Mouse (Mus musculus) E14TG2a.4 (cell line): ENCODE measurements at regions not wholly inside any gene's neighbourhood (a gene's known extent, or its start where the extent isn't known, plus 50 kb on each side); places are given as distances from the start of the nearest gene placed in this dataset.

Experiments
- H3K27me3 ChIP-seq: 2 replicates; pipeline ENCODE4 v1.6.1; 2014; ENCODE audit warnings: low read length, control low read depth; ENCODE audit not compliant: insufficient read depth
- H3K36me3 ChIP-seq: 2 replicates; pipeline ENCODE4 v1.6.1; 2014; ENCODE audit warnings: low read length, control low read depth; ENCODE audit not compliant: insufficient read depth
- H3K4me1 ChIP-seq: replicated peaks from 2 replicates; pipeline ENCODE4 v1.6.1; 2014; ENCODE audit warnings: low read depth, low read length, control low read depth
- H3K4me3 ChIP-seq: replicated peaks from 2 replicates; pipeline ENCODE4 v1.5.1; 2014; ENCODE audit warnings: mild to moderate bottlenecking, low read length
- H3K9me3 ChIP-seq: 2 replicates; pipeline ENCODE4 v1.6.1; 2014; ENCODE audit warnings: low read length, control low read depth
- CTCF ChIP-seq: conservative IDR thresholded peaks from 2 replicates; pipeline ENCODE4 v1.5.1; 2014; ENCODE audit warnings: low read length
- NANOG ChIP-seq: IDR thresholded peaks from 2 replicates; pipeline ENCODE4 v1.6.1; 2014; ENCODE audit warnings: borderline replicate concordance, low read length, mixed read lengths
- POU5F1 ChIP-seq: IDR thresholded peaks from 2 replicates; pipeline ENCODE4 v1.6.1; 2014; ENCODE audit warnings: low read length, borderline replicate concordance

DNA sequence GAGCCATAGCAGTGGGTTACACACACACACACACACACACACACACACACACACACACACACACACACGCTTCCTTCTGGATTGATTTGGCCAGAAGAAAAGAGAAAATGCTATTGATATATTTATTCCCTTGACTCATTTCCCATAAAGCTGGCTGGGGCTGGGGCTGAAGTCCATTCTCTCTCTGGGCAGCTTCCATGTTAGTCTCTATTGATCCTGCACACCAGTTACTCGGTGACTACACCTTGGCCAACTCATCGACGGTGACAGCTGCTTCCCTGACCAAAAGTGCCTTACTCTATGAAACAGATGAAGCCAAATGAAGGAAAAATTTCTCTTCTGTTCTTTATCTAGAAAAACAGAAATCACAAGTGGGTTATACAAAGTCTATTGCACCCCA is 82.1 kb downstream of the Snx18 start:
- no peak for TF ChIP-seq NANOG
- TF ChIP-seq CTCF = no peak
- TF ChIP-seq POU5F1 = no peak
- Histone ChIP-seq H3K4me3 (no peak overlapping the region), H3K27me3 (no peaks in the 10 kb centered on the region)

GRCm38 (mm10) chr13:113534664-113535455 is 83.5 kb downstream of the Snx18 start:
- H3K4me1 ChIP-seq = no peaks in the 10 kb centered on the region
- H3K27me3 ChIP-seq = no peaks in the 10 kb centered on the region
- no peak for TF ChIP-seq CTCF
- no peaks in the 10 kb centered on the region for H3K36me3 ChIP-seq
- no peak overlapping the region for H3K4me3 ChIP-seq
- H3K9me3 ChIP-seq = 0 out of 2 replicates have a peak, but pooled peaks cover 2% of the 10 kb centered on the region

More for the DNA sequence above, 82.1 kb downstream of the Snx18 start:
- H3K4me1 ChIP-seq = no peaks in the 10 kb centered on the region
- H3K9me3 ChIP-seq = no peaks in the 10 kb centered on the region
- H3K36me3 ChIP-seq = no peaks in the 10 kb centered on the region

- Histone ChIP-seq H3K27me3 (no peaks in the 10 kb centered on the region), H3K4me3 (no peak overlapping the region), H3K36me3 (no peaks in the 10 kb centered on the region), H3K9me3 (0 out of 2 replicates have a peak, but pooled peaks cover 2% of the 10 kb centered on the region), H3K4me1 (no peaks in the 10 kb centered on the region)
- no peak for TF ChIP-seq NANOG
- no peak for TF ChIP-seq POU5F1
- no peak for TF ChIP-seq CTCF
Measured at GRCm38 (mm10) chr13:113533884-113534445, 84.4 kb downstream of the Snx18 start.

DNA sequence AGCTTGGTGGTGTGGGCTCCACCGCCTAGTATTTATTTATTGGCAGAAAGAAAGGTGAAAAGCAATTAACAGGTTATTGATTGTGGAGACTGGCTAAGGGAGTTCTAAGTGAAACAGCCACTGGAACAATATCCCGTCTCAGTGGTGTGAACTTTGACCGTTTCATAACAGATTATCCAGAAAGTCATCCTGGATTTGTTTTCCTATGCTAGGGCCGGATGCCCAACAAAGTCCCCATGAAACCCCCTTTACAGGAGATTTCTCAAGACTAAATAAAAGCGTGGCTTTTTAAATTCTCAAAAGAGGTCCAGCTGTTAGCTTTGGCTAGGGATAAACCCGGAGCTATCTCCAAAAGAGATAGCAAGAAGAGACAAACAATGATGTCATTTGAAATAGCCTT is 91.4 kb downstream of the Snx18 start:
- TF ChIP-seq NANOG = no peak
- no peak for TF ChIP-seq POU5F1
- no peak for TF ChIP-seq CTCF
- Histone ChIP-seq H3K36me3 (no peaks in the 10 kb centered on the region), H3K4me1 (0 out of 2 replicates have a peak, but pooled peaks cover 3% of the 10 kb centered on the region)

GRCm38 (mm10) chr13:113523503-113523902 is 94.9 kb downstream of the Snx18 start:
- Histone ChIP-seq H3K4me1 (0 out of 2 replicates have a peak, but pooled peaks cover 3% of the 10 kb centered on the region), H3K9me3 (no peaks in the 10 kb centered on the region), H3K27me3 (0 out of 2 replicates have a peak, but pooled peaks cover 4% of the 10 kb centered on the region), H3K4me3 (no peak overlapping the region), H3K36me3 (no peaks in the 10 kb centered on the region)
- TF ChIP-seq NANOG (no peak), CTCF (no peak), POU5F1 (no peak)

More for the DNA sequence above, 91.4 kb downstream of the Snx18 start:
- 0 out of 2 replicates have a peak, but pooled peaks cover 4% of the 10 kb centered on the region for H3K27me3 ChIP-seq
- H3K4me3 ChIP-seq = no peak overlapping the region
- H3K9me3 ChIP-seq = 0 out of 2 replicates have a peak, but pooled peaks cover 2% of the 10 kb centered on the region

- Histone ChIP-seq H3K27me3 (no peaks in the 10 kb centered on the region), H3K4me3 (no peak overlapping the region), H3K9me3 (no peaks in the 10 kb centered on the region), H3K4me1 (peaks cover 8% of the 10 kb centered on the region), H3K36me3 (no peaks in the 10 kb centered on the region)
- TF ChIP-seq NANOG = no peak
- TF ChIP-seq POU5F1 = no peak
- TF ChIP-seq CTCF = no peak
Measured at GRCm38 (mm10) chr13:113518144-113518543, 100.2 kb downstream of the Snx18 start.

DNA sequence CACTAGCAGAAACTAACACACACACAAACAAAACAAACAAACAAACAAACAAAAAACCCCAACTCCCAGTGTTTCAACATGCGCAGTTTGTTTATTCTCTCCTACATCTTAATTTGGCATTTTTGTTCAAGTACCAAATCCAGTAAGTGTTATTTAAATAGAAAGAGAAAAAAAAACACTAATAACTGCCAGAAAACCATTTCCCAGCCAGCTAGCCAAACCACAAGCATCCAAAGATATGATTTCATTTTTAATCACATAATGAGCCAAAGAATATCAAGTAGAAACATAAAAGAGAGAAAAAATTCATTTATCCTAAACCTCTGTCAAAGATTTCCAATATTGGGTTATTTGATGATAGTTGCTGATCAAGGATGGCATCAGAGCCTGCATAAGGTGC is 102.3 kb downstream of the Snx18 start:
- H3K9me3 ChIP-seq = no peaks in the 10 kb centered on the region
- no peaks in the 10 kb centered on the region for H3K36me3 ChIP-seq
- no peak overlapping the region for H3K4me3 ChIP-seq
- TF ChIP-seq POU5F1 (no peak), CTCF (no peak), NANOG (no peak)
- H3K27me3 ChIP-seq = no peaks in the 10 kb centered on the region
- peaks cover 8% of the 10 kb centered on the region for H3K4me1 ChIP-seq

- no peaks in the 10 kb centered on the region for H3K27me3 ChIP-seq
- H3K4me3 ChIP-seq = no peak overlapping the region
- peaks cover 8% of the 10 kb centered on the region for H3K4me1 ChIP-seq
- no peaks in the 10 kb centered on the region for H3K36me3 ChIP-seq
- no peak for TF ChIP-seq CTCF
- TF ChIP-seq POU5F1 = no peak
- no peak for TF ChIP-seq NANOG
- no peaks in the 10 kb centered on the region for H3K9me3 ChIP-seq
Measured at GRCm38 (mm10) chr13:113515162-113515600, 103.2 kb downstream of the Snx18 start.
